In genomic region chr17:5519910-5520592, GRCm38 (mm10) we compare ENCODE assay signal across 20 mouse cellular contexts. TPM values are rescaled to one million over a fixed set of nuclear protein-coding genes. Genes with fewer than 3 reads are reported as not detected.
DNase-seq lines count a peak whose midpoint lies in the region; ATAC-seq and TF ChIP-seq lines count a peak whose summit lies in the region.
"Had no signal": no experiment of that assay in that cellular context is flagged by ENCODE, and none has a peak within 500 bp of the region (broad histone marks: within the 10 kb centered on the region; RNA-seq: fewer than 3 reads in every experiment).

No protein-coding gene starts in this region.

- no peak overlapping the region for H3K4me2 ChIP-seq in forebrain, embryonic 16.5 days (ENCODE audit: low read length)
- H3K4me2 ChIP-seq: forebrain, embryonic 15.5 days; heart, embryonic 15.5 days; limb, embryonic 12.5 days; liver, embryonic 15.5 days; midbrain, embryonic 11.5 days had no signal

- DNase-seq in layer of hippocampus, adult 2 months (ENCODE audit: low spot score in 2 of 2), result no peak
- no peak for DNase-seq in layer of hippocampus, adult 11-12 months (ENCODE audit: low spot score)
- DNase-seq in thymus, postnatal 0 days (ENCODE audit: low spot score), result peak; percentile 44
- no peak for DNase-seq in thymus, adult 18-20 months
- DNase-seq in left cerebral cortex, postnatal 25 days (ENCODE audit: low spot score in 2 of 2), result peak; percentile 54 to 84
- DNase-seq in kidney, postnatal 14 days, result no peak
- DNase-seq: adrenal gland, postnatal 10 days; cerebellum, adult 9-11 months; gastrocnemius, postnatal 36 days; lung, postnatal 10 days had no signal

- H3K9me3 ChIP-seq in forebrain, embryonic 16.5 days (ENCODE audit: control insufficient read depth, low read length), result no peaks in the 10 kb centered on the region; the same call in 1 of the 2 replicates
- H3K9me3 ChIP-seq: heart, embryonic 15.5 days had no signal

- TF ChIP-seq CTCF in layer of hippocampus, adult 2 months (conservative IDR thresholded peaks at IDR 0.05), result no peak

- no peaks in the 10 kb centered on the region for H3K36me3 ChIP-seq in forebrain, embryonic 16.5 days (ENCODE audit: control insufficient read depth, insufficient read depth)
- H3K36me3 ChIP-seq: forebrain, embryonic 15.5 days; heart, embryonic 15.5 days; hindbrain, embryonic 10.5 days; limb, embryonic 12.5 days had no signal

- H3K27ac ChIP-seq in layer of hippocampus, adult 2 months, result peak overlapping the region; percentile 57; the same call in 1 of the 2 replicates
- H3K27ac ChIP-seq in forebrain, embryonic 16.5 days (ENCODE audit: low read length), result no peak overlapping the region
- H3K27ac ChIP-seq: forebrain, embryonic 15.5 days; heart, embryonic 15.5 days; hindbrain, embryonic 10.5 days; limb, embryonic 12.5 days; liver, embryonic 15.5 days had no signal

- H3K9ac ChIP-seq in forebrain, embryonic 16.5 days (replicated peaks; ENCODE audit: low read depth, low read length), result no peak overlapping the region
- H3K9ac ChIP-seq: forebrain, embryonic 15.5 days; heart, embryonic 15.5 days; limb, embryonic 12.5 days; liver, embryonic 15.5 days had no signal

- H3K27me3 ChIP-seq in forebrain, embryonic 16.5 days (replicated peaks; ENCODE audit: control insufficient read depth, insufficient read depth, low read length), result no peaks in the 10 kb centered on the region
- H3K27me3 ChIP-seq: forebrain, embryonic 15.5 days; heart, embryonic 15.5 days; limb, embryonic 12.5 days; liver, embryonic 15.5 days had no signal

- H3K4me3 ChIP-seq in layer of hippocampus, adult 2 months, result no peak overlapping the region
- H3K4me3 ChIP-seq in forebrain, embryonic 16.5 days (replicated peaks; ENCODE audit: low read length), result no peak overlapping the region
- H3K4me3 ChIP-seq: erythroblast, embryonic 14.5 days; forebrain, embryonic 15.5 days; heart, embryonic 15.5 days; hindbrain, embryonic 10.5 days; limb, embryonic 12.5 days; liver, embryonic 15.5 days had no signal

- no peak for ATAC-seq in megakaryocyte, adult 5-6 weeks (ENCODE audit: poor library complexity, severe bottlenecking)
- ATAC-seq in forebrain, embryonic 16.5 days, result no peak
- ATAC-seq: forebrain, embryonic 15.5 days; inflammation-experienced regulatory T-cells, adult 6 months had no signal

- 88% methylated on average over 13 of the region's 13 CpGs for WGBS in forebrain, embryonic 16.5 days

- no peaks in the 10 kb centered on the region for H3K4me1 ChIP-seq in forebrain, embryonic 16.5 days (replicated peaks; ENCODE audit: control insufficient read depth, insufficient read depth, low read length)
- H3K4me1 ChIP-seq: forebrain, embryonic 15.5 days; heart, embryonic 15.5 days; hindbrain, embryonic 10.5 days; limb, embryonic 12.5 days had no signal

- intact Hi-C loops in left cerebral cortex, postnatal 25 days (cut with DNase I), result no loop called here

RNA-seq across cellular contexts. Expression of gene Zdhhc14, which starts 27.7 kb away (rescaled TPM):
- total RNA-seq in layer of hippocampus, adult 2 months (2021), result 10 to 100 TPM; 40.6 to 48.6 TPM
- 3.5 and 4.0 TPM in 2 replicates for polyA plus RNA-seq in thymus, postnatal 0 days (2015; fragmentation: Nextera tagmentation; extraction: Ambion mirVana)
- 10 to 100 TPM; 51.3 to 53.2 TPM for total RNA-seq in left cerebral cortex, postnatal 25 days (2021)
- total RNA-seq in megakaryocyte, adult 5-6 weeks (2015), result 0.87 and 1.6 TPM in 2 replicates
- total RNA-seq in megakaryocyte, adult 5-6 weeks (2017), result 0.94 and 1.4 TPM in 2 replicates
- 6.6 and 8.1 TPM in 2 replicates for polyA plus RNA-seq in forebrain, embryonic 16.5 days (2015; fragmentation: Nextera tagmentation; extraction: Ambion mirVana)

Comparison
In these comparisons a context has a peak if more than half of its experiments do, and no peak if none do; other contexts are left out.
1. DNase-seq: peak in thymus, postnatal 0 days (single experiment) and left cerebral cortex, postnatal 25 days (2 of 2); none in layer of hippocampus, adult 2 months (0 of 2), layer of hippocampus, adult 11-12 months (single experiment), thymus, adult 18-20 months (0 of 2) and kidney, postnatal 14 days (single experiment).
2. RNA of gene Zdhhc14, which starts 27.7 kb away (total RNA-seq): 51.3 to 53.2 TPM in left cerebral cortex, postnatal 25 days and 40.6 to 48.6 TPM in layer of hippocampus, adult 2 months; 0.87 to 1.6 TPM in megakaryocyte, adult 5-6 weeks; every median in the first group is over 10 times any median in the second.